Mouse (Mus musculus): ENCODE measurements at regions not wholly inside any gene's neighbourhood (a gene's known extent, or its start where the extent isn't known, plus 50 kb on each side); places are given as distances from the start of the nearest gene placed in this dataset.

DNA sequence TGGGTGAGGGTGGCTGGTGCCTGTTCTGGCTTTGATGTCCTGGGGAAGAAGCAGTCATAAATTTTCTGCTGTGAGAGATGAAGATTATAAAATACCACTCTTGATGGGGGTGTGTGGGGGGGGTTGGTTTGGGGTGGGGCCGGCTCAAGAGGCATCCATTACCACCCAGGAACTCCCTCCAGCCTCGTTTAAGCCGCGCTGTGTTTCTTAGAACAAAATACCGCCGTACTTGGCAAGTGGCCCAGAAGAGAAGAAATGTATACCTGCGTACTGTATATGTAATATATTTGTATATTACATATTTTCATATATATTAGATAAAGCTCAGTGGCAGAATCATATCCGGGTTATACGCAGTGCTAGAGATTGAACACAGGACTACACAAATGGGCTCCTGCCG, 434.6 kb upstream of the Tbx3 start:
- no peaks in the 10 kb centered on the region for H3K4me1 ChIP-seq (ENCODE audit: control insufficient read depth, insufficient read depth, low read length)
- WGBS = 85% methylated on average over 10 of the region's 10 CpGs
- H3K27ac ChIP-seq (ENCODE audit: insufficient read depth, low read depth, low read length) = no peak overlapping the region
- no peak overlapping the region for H3K4me3 ChIP-seq (ENCODE audit: insufficient read depth, low read depth, low read length)
- TF ChIP-seq CTCF (IDR thresholded peaks at IDR 0.05; ENCODE audit: insufficient read depth, low read depth, low read length) = no peak
- TF ChIP-seq POLR2A (IDR thresholded peaks at IDR 0.05; ENCODE audit: insufficient read depth, low read depth, low read length) = no peak

DNA sequence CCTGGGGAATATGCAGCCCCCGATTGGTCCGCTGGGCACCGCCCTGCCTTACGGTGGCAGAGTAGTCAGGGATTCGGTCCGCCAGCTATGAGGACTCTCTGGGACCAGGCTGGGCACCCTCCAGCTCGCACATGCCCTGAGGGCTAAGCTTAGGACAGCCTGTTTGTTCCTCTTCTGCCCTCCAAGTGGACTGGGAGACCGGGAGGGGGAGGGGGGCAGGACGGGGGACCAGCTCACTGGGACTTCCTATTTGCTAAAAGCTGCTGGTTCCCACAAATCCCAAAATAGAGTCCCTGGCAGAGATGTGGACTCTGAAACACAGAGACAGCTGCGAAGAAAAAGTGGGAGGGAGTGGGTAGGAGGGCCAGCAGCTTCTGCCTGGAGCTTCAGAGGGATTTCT, 423.6 kb upstream of the Tbx3 start:
- H3K27ac ChIP-seq (ENCODE audit: insufficient read depth, low read depth, low read length) = no peak overlapping the region
- H3K4me1 ChIP-seq (ENCODE audit: control insufficient read depth, insufficient read depth, low read length) = peaks cover 6% of the 10 kb centered on the region
- WGBS = 48% methylated on average over 10 of the region's 10 CpGs
- H3K4me3 ChIP-seq (ENCODE audit: insufficient read depth, low read depth, low read length) = no peak overlapping the region
- no peak for TF ChIP-seq CTCF (IDR thresholded peaks at IDR 0.05; ENCODE audit: insufficient read depth, low read depth, low read length)
- TF ChIP-seq POLR2A (IDR thresholded peaks at IDR 0.05; ENCODE audit: insufficient read depth, low read depth, low read length) = no peak

DNA sequence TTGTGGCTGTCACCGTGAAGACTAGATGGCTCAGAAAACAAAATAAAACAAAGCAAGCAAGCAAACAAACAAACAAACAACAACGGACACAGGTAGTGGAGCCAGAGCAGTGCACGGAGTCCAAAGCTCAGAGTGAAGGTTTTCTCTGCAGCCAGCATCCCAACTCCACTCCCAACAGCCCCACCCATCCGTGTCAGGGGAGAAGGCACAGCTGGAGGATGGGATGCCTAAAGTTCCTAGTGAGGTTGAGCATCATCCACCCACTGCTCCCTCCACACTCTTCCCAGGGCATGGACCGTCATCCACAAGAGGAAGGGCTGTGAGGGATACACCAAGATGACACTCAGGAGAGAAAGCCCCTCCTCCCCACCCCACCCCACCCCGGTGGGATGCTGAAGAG, 421.8 kb upstream of the Tbx3 start:
- H3K4me1 ChIP-seq (ENCODE audit: control insufficient read depth, insufficient read depth, low read length) = peaks cover 6% of the 10 kb centered on the region
- WGBS = 78% methylated on average over 6 of the region's 6 CpGs
- no peak for TF ChIP-seq POLR2A (IDR thresholded peaks at IDR 0.05; ENCODE audit: insufficient read depth, low read depth, low read length)
- TF ChIP-seq CTCF (IDR thresholded peaks at IDR 0.05; ENCODE audit: insufficient read depth, low read depth, low read length) = no peak
- no peak overlapping the region for H3K27ac ChIP-seq (ENCODE audit: insufficient read depth, low read depth, low read length)
- H3K4me3 ChIP-seq (ENCODE audit: insufficient read depth, low read depth, low read length) = no peak overlapping the region

DNA sequence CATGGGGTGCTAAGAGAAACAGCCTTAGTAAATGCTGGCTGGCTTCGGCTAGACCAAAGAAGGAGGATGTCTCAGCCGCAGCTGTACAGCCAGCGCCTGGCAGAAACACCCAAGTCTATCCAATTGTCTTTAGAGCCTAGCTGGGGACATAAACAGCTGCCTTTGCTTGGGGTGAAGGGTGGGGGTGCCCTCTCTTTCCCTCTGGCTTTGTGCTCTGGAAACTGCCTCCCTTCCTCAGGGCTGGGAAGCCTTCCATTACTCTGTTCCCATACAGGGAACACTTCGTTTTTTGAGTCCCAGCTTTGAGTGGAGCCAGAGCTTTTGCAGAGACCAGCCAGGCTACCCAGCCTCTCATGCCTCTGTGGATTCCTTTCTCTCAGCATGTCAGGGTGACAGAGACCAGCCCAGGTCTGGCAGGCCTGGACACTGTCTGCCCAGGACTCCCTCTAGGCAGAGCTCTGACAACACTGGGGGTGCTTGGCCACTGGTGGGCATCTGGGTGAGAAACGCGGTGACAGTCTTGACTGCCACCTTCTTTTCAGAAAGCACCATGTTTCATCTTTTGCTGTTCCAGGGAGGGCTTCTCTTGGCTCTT, 421.2 kb upstream of the Tbx3 start:
- no peak overlapping the region for H3K4me3 ChIP-seq (ENCODE audit: insufficient read depth, low read depth, low read length)
- WGBS = 64% methylated on average over 6 of the region's 6 CpGs
- peaks cover 6% of the 10 kb centered on the region for H3K4me1 ChIP-seq (ENCODE audit: control insufficient read depth, insufficient read depth, low read length)
- no peak for TF ChIP-seq POLR2A (IDR thresholded peaks at IDR 0.05; ENCODE audit: insufficient read depth, low read depth, low read length)
- no peak for TF ChIP-seq CTCF (IDR thresholded peaks at IDR 0.05; ENCODE audit: insufficient read depth, low read depth, low read length)
- no peak overlapping the region for H3K27ac ChIP-seq (ENCODE audit: insufficient read depth, low read depth, low read length)

DNA sequence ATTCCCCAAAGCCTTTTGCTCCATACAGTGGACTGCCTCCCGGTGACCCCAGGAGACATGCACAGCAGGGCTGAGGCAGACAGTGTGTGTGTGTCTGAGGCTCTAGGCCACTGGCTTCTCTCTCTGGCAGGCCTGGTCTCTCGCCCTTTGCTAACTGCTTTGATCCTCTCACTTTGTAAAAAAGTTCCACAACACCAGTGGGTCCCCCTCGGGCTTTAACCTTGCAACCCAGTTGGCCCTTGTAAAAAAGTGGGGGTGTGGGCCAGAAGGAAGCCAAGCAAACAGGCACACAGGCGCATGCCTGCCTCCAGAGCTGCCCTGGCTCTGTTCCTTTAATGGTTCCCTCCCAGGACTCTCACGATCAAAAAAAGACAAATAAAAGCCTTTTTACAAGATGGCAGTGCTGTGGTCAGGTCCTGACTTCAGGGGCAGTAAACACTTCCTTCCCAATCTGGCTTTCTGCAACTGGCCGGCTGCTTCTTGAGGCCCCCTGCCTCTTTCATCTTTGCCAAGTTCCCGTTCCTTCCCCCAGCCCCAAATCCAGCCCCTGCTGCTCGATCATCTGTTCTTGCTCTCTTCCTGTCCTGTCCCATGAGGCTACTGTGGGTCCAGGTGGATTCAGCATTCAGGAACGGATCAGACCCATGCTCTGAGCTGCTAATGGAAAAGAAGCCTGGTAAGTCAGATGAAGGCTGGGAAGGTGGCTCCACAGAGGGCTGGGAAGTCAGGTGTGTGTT, 419.0 kb upstream of the Tbx3 start:
- WGBS = 54% methylated on average over 9 of the region's 9 CpGs

DNA sequence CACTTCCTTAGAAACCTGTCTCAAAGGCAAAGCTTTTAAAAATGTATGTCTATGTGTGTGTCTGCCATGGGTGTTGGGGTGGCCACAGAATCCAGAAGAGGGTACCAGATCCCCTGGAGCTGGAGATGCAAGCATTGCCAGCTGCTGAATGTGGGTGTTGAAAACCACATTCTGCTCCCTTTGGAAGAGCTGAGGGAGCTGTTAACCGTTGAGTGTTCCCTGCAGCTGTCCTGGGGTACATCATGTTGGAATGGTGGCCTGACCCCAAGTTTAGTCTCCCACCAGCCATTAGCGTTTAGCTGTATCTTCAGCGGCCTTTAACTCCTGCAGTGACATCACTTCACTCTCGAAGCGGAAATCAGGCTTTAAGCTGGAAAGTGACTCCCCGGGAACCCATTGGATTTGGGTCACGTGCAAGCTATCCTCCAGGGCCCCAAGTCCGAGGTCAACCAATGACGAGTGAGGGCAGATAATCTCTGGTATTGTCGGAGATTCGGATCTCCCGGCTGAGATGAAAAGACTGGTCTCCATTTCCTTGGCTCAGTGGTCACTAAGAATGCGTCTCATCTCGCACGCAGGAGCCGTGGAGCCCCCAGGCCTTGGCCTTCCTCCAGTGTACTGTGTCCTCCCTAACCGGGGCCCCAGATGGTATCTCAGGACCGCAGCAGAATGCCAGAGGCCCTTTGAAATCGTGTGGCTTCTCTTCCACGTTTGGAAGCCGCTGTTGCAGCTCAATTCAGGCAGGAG, 412.9 kb upstream of the Tbx3 start:
- H3K4me1 ChIP-seq (ENCODE audit: control insufficient read depth, insufficient read depth, low read length) = no peaks in the 10 kb centered on the region
- TF ChIP-seq CTCF (IDR thresholded peaks at IDR 0.05; ENCODE audit: insufficient read depth, low read depth, low read length) = no peak
- TF ChIP-seq POLR2A (IDR thresholded peaks at IDR 0.05; ENCODE audit: insufficient read depth, low read depth, low read length) = no peak
- WGBS = 60% methylated on average over 21 of the region's 21 CpGs

More for the DNA sequence above, 419.0 kb upstream of the Tbx3 start:
- no peak overlapping the region for H3K27ac ChIP-seq (ENCODE audit: insufficient read depth, low read depth, low read length)
- TF ChIP-seq POLR2A (IDR thresholded peaks at IDR 0.05; ENCODE audit: insufficient read depth, low read depth, low read length) = no peak
- no peak for TF ChIP-seq CTCF (IDR thresholded peaks at IDR 0.05; ENCODE audit: insufficient read depth, low read depth, low read length)
- H3K4me1 ChIP-seq (ENCODE audit: control insufficient read depth, insufficient read depth, low read length) = peaks cover 6% of the 10 kb centered on the region
- no peak overlapping the region for H3K4me3 ChIP-seq (ENCODE audit: insufficient read depth, low read depth, low read length)

DNA sequence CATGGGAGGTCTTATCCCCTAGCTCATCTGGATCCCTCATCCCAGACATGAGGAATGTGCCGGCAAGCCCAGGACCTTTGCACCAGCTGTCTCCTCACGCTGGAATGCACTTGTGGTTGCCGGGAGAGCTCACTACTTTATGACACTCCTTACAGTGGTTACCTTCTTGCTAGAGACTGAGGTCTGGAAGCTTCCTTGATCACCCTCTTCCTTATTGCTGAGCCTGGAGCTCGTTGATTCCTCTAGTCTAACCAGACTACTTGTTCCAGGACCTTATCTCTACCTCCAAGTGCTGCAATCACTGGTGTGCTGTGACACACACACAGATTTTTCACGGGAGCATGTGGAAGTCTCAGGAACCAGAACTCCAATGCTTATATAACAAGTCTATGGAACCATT, 411.6 kb upstream of the Tbx3 start:
- Histone ChIP-seq H3K4me1 (ENCODE audit: control insufficient read depth, insufficient read depth, low read length) (no peaks in the 10 kb centered on the region), H3K4me3 (ENCODE audit: insufficient read depth, low read depth, low read length) (no peak overlapping the region), H3K27ac (ENCODE audit: insufficient read depth, low read depth, low read length) (no peak overlapping the region)
- no peak for TF ChIP-seq CTCF (IDR thresholded peaks at IDR 0.05; ENCODE audit: insufficient read depth, low read depth, low read length)
- WGBS = 95% methylated on average over 5 of the region's 5 CpGs

More for the DNA sequence above, 412.9 kb upstream of the Tbx3 start:
- Histone ChIP-seq H3K4me3 (ENCODE audit: insufficient read depth, low read depth, low read length) (no peak overlapping the region), H3K27ac (ENCODE audit: insufficient read depth, low read depth, low read length) (no peak overlapping the region)

DNA sequence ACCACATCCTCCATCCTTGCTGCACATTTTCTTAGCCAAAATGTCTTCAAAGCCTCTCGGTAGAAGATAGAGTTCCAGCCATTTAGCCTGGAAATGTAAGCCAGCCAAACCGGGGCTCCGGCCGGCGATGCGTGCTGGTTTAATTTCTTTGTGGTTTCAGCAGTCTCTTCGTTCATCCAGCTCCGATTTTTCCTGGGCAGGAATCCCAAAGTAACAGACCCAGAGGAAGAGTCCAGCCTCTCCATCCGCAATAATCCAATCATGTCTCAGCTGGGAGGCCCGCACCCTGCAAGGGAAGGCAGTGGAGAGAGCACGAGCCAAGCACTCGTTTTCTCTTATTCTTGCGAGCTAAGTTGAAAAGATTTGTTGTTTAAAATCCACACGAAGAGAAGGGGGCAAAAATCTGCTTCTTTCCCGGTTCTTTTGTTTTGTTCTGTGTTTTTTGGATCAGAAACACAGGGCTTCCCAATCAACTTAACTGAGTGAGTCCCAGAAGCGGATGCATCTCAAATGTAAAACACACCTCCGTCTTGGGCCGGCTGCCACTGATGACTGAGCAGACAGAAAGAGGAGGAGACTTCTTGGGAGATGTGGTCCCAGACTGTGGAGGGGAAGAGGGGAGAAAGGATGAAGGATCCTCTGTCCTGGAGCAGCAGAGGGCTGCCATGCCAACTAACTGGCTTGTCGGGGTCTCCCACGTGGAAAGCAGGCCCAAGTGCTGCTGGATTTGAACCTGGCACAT, 405.1 kb upstream of the Tbx3 start:
- no peak for TF ChIP-seq CTCF (IDR thresholded peaks at IDR 0.05; ENCODE audit: insufficient read depth, low read depth, low read length)
- TF ChIP-seq POLR2A (IDR thresholded peaks at IDR 0.05; ENCODE audit: insufficient read depth, low read depth, low read length) = no peak
- H3K27ac ChIP-seq (ENCODE audit: insufficient read depth, low read depth, low read length) = no peak overlapping the region

More for the DNA sequence above, 405.1 kb upstream of the Tbx3 start:
- Histone ChIP-seq H3K4me1 (ENCODE audit: control insufficient read depth, insufficient read depth, low read length) (0 out of 2 replicates have a peak, but pooled peaks cover 3% of the 10 kb centered on the region), H3K4me3 (ENCODE audit: insufficient read depth, low read depth, low read length) (no peak overlapping the region)
- 25% methylated on average over 20 of the region's 20 CpGs for WGBS
